Mouse (Mus musculus) erythroblast, embryonic 14.5 days (primary cell): Measurements from ENCODE around the gene Thbd.

ENCODE experiments used
- GATA1 ChIP-seq: IDR thresholded peaks from 2 replicates; pipeline ENCODE4 v1.6.1; 2012; ENCODE audit warnings: low read length, inconsistent platforms, mixed read lengths
- TAL1 ChIP-seq: IDR thresholded peaks from 3 replicates; pipeline ENCODE4 v1.6.1; 2012; ENCODE audit warnings: low read length, inconsistent platforms, mixed read lengths

DNA sequence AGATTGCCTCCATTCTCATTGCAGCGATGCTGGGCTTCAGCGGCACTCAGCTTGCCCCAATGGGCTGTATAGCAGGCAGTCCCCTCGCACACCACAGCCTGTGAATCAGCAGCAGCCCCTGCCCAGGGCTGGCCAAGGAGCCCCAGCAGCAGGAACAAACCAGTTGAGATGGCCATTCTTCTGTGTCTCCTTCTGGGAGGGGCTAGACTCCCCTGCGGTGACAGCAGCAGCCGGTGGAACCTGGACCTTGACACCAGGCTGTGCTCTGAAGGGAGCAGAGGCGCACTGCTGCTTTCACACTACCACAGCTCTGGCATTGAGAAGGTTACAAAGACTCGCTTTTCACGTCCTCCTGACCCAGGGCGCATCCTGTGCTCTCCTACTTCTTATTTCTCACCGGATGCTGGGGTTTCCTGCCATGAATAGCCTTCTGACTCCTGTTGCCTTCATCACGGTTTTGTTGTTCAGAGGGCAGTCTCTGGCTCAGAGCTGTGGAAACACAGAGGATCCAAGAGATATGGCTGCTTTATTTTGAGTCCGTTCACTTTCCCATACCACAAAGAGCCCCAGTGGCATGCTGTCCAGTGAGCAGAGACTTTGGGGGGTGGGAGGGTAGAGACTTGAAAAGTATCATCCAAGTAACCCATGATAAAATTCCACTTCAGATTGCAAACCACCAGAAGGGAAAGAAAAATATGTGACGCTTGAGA, 35.4 kb upstream of the Thbd start, which contains the start of gene Cd93:
- TF ChIP-seq GATA1 (no peak), TAL1 (no peak)
